Mouse (Mus musculus) stomach, embryonic 16.5 days (tissue): ENCODE data around the gene Gm9844. TPM values are rescaled to one million over a fixed set of nuclear protein-coding genes. Genes with fewer than 3 reads are reported as not detected.
"Not testable (repeated sequence)": the region's sequence is repeated elsewhere in the genome, so short reads cannot be mapped to it uniquely, and the experiment has no call there.

Experiments
- ATAC-seq: fragments of 200-750 bp; cut with Nextera tagmentation; 2 replicates; pipeline ENCODE4 v1.8.0; 2017; ENCODE audit warnings: moderate number of reproducible peaks, moderate TSS enrichment; ENCODE audit not compliant: insufficient read depth, low FRiP score
- H3K27ac ChIP-seq: fragments of 300-500 bp; sonication (generic); 2 replicates; pipeline ENCODE4 v1.5.1; 2014; ENCODE audit warnings: low read length
- H3K27me3 ChIP-seq: fragments of 300-500 bp; sonication (generic); 2 replicates; pipeline ENCODE4 v1.6.1; 2014; ENCODE audit warnings: low read length, control low read depth, mixed read lengths; ENCODE audit not compliant: control insufficient read depth, insufficient read depth
- H3K36me3 ChIP-seq: fragments of 300-500 bp; sonication (generic); 2 replicates; pipeline ENCODE4 v1.6.1; 2014; ENCODE audit warnings: low read length; ENCODE audit not compliant: control insufficient read depth, insufficient read depth
- H3K4me1 ChIP-seq: fragments of 300-500 bp; sonication (generic); 2 replicates; pipeline ENCODE4 v1.6.1; 2014; ENCODE audit warnings: low read length, control low read depth, mixed read lengths; ENCODE audit not compliant: control insufficient read depth, insufficient read depth
- H3K4me2 ChIP-seq: fragments of 300-500 bp; sonication (generic); 2 replicates; pipeline ENCODE4 v1.6.1; 2014; ENCODE audit warnings: low read depth, low read length, mixed read lengths
- H3K4me3 ChIP-seq: fragments of 300-500 bp; sonication (generic); replicated peaks from 2 replicates; pipeline ENCODE4 v1.5.1; 2014; ENCODE audit warnings: mild to moderate bottlenecking, low read length
- H3K9ac ChIP-seq: fragments of 300-500 bp; sonication (generic); 2 replicates; pipeline ENCODE4 v1.6.1; 2014; ENCODE audit warnings: low read length
- H3K9me3 ChIP-seq: fragments of 300-500 bp; sonication (generic); replicated peaks from 2 replicates; pipeline ENCODE4 v1.6.1; 2016; ENCODE audit warnings: low read length, control low read depth; ENCODE audit not compliant: control insufficient read depth
- WGBS: fragments of 180-500 bp; shearing (Covaris S2); extraction: QIAGEN DNeasy Blood & Tissue Kit; methylation state at CpG from one replicate; pipeline ENCODE4 v1.1.7; 2014; 5-methylcytosine and 5-hydroxymethylcytosine counted together
- polyA plus RNA-seq: library from polyadenylated mRNA; unstranded; fragments of >200 nt; fragmentation: Nextera tagmentation; extraction: Ambion mirVana; gene quantifications from 2 replicates; pipeline ENCODE4 v1.2.1, GENCODE M21; 2015

The Gm9844 gene
- polyA plus RNA-seq, 1 experiment from 2014 or later = 11.4 TPM

DNA sequence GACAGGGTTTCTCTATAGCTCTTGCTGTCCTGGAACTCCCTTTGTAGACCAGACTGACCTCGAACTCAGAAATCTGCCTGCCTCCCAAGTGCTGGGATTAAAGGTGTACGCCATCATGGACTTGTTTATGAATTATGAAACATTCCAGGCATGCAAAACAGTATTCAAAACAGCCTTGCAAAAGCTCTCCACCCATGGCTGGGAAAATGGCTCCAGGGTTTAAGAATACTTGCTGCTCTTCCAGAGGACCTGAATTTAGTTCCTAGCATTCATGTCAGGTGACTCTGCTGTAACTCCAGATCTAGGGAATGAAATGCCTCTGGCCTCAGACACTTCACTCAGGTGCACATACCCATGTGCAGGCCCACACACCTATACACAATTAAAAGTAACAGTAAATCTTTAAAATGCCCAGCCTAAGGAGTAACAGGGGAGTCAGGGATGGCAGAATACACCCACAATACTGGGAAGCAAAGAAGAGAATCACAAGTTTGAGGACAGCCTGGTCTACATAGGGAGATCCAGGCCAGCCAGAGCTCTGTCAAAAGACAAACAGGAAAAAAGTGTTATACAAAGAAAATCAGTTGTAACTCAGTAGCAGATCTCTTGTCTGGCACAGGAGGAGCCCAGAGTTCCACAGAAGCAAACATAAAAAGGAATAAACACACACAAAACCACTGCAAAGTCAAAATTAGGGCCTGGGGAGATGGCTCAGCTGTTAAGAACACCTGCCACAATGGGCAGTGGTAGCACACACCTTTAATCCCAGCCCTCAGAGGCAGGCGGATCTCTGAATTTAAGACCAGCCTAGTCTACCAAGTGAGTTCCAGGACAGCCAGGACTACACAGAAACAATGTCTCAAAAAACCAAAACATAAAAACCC, 29.5 kb downstream of the Gm9844 start:
- 63% methylated on average over 3 of the region's 3 CpGs for WGBS
- no peak overlapping the region for H3K4me3 ChIP-seq
- H3K9me3 ChIP-seq = no peaks in the 10 kb centered on the region
- no peaks in the 10 kb centered on the region for H3K27me3 ChIP-seq
- peaks cover 17% of the 10 kb centered on the region for H3K36me3 ChIP-seq
- ATAC-seq = no peak
- no peak overlapping the region for H3K9ac ChIP-seq
- H3K4me2 ChIP-seq = no peak overlapping the region
- no peak overlapping the region for H3K27ac ChIP-seq
- peaks cover 12% of the 10 kb centered on the region for H3K4me1 ChIP-seq

DNA sequence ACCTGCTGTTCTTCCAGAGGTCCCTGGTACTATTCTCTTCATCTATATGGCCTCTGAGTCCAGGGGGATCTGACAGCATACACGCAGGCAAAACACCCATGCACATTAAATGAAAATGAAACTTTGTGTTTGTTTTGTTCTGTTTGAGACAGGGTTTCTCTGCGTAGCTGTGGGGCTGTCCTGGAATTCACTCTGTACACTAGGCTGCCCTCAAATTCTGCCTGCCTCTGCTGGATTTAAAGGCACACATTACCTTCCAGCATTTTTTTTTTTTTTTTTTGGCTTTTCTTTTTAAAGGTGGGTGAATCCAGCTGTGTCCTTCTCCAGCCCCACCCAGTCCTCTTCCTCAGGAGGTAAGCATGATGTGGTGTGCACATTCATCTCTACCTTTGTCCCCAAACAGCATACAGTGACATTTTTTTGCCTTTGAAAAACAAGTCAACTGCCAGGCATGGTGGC, 30.1 kb downstream of the Gm9844 start:
- no peak overlapping the region for H3K27ac ChIP-seq
- ATAC-seq = no peak
- no peaks in the 10 kb centered on the region for H3K9me3 ChIP-seq
- H3K9ac ChIP-seq = no peak overlapping the region
- no peaks in the 10 kb centered on the region for H3K27me3 ChIP-seq
- peaks cover 6% of the 10 kb centered on the region for H3K4me1 ChIP-seq
- H3K4me2 ChIP-seq = no peak overlapping the region
- H3K4me3 ChIP-seq = no peak overlapping the region
- 52% methylated on average over 2 of the region's 2 CpGs for WGBS
- H3K36me3 ChIP-seq = peaks cover 13% of the 10 kb centered on the region

DNA sequence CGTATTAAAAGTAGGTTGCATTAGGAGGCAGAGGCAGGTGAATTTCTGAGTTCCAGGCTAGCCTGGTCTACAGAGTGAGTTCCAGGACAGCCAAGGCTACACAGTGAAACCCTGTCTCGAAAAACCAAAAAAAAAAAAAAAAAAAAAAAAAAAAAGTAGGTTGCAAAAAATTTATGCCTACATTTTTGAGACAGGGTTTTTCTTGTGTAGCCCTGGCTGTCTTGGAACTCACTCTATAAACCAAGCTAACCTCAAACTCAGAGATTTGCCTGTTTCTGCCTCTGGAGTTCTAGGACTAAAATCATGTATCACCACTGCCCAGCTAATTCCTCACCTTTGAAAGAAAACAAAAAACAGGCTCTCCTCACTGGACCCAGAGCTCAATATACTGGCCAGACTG, 33.7 kb downstream of the Gm9844 start:
- H3K9me3 ChIP-seq, H3K4me3 ChIP-seq, H3K36me3 ChIP-seq, H3K9ac ChIP-seq, H3K4me2 ChIP-seq, H3K4me1 ChIP-seq, H3K27me3 ChIP-seq, H3K27ac ChIP-seq, ATAC-seq: not testable (repeated sequence)
- 78% methylated on average over 2 of the region's 2 CpGs for WGBS

DNA sequence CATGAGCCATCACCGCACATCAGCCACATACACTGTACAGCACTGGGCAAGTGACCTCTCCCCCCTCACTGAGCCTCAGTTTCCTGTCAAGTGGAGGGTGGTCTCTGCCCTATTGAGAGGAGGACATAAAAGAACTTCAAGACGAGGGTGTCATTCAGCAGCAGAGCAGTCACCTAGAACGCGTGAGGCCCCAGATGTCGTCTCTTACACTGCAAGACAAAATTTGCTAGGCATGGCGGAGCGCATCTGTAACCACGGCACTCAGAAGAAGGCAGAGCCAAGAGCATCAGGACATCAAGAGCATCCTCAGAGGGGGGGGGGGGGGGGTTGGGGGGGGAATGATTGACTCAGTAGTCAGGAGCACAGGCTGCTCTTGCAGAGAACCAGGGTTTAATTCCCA, 34.3 kb downstream of the Gm9844 start:
- no peak for ATAC-seq
- H3K4me3 ChIP-seq = no peak overlapping the region
- H3K9me3 ChIP-seq = no peaks in the 10 kb centered on the region
- 81% methylated on average over 8 of the region's 8 CpGs for WGBS
- H3K9ac ChIP-seq = no peak overlapping the region
- no peak overlapping the region for H3K4me2 ChIP-seq
- H3K27me3 ChIP-seq = no peaks in the 10 kb centered on the region
- no peak overlapping the region for H3K27ac ChIP-seq
- no peaks in the 10 kb centered on the region for H3K4me1 ChIP-seq
- H3K36me3 ChIP-seq = no peaks in the 10 kb centered on the region

DNA sequence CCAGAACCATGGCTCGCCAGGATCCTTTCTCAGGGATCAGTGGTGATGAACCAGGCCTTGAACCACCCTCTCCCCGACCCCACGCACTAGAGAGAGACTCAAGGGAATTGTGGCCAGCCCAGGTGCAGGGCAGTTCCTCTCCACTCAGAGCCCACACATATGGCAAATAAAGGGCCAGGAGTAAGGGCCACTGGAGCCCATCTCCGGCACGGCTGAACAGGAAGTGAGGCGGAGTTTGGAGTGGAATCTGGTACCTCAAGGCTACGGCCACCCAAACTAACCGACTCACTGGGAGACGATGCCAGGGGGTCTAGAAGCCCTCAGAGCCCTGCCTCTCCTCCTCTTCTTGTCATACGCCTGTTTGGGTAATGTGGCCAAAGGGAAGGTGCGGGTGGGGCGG, 35.2 kb downstream of the Gm9844 start, which contains the start of gene Cd79a:
Gene Cd79a (plus strand): TSS at position 158 of the 400 bp plus-strand sequence.
- WGBS = 69% methylated on average over 12 of the region's 12 CpGs
- no peak within 1 kb of the TSS for H3K4me2 ChIP-seq
- H3K27ac ChIP-seq = no peak within 1 kb of the TSS

DNA sequence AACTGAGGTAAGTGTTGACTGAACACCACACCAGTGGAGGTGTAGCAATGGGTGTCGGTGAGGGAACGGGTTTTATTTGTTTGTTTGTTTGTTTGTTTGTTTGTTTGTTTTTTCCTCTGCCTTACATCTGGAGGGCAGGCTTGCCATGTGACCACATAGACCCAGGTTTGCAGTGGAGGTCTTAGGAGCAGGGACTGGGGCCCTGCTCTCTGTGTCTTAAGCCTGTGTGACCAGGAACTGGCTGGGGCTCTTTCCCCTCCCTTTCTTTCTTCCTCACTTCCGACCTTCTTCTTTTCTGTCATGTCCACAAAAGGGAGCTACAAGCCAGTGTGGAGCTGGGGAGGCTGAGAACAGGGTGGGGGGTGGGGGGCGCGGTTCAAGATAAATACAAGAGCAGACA, 35.9 kb downstream of the Gm9844 start:
- no peak overlapping the region for H3K4me2 ChIP-seq
- H3K4me3 ChIP-seq = no peak overlapping the region
- H3K4me1 ChIP-seq = peaks cover 8% of the 10 kb centered on the region
- WGBS = 58% methylated on average over 5 of the region's 5 CpGs
- ATAC-seq = no peak
- H3K27ac ChIP-seq = no peak overlapping the region
- H3K9ac ChIP-seq = no peak overlapping the region
- no peaks in the 10 kb centered on the region for H3K36me3 ChIP-seq
- no peaks in the 10 kb centered on the region for H3K9me3 ChIP-seq
- no peaks in the 10 kb centered on the region for H3K27me3 ChIP-seq

More for the DNA sequence above, 35.2 kb downstream of the Gm9844 start, which contains the start of gene Cd79a:
- H3K36me3 ChIP-seq = no peaks in the 10 kb centered on the region
- no peaks in the 10 kb centered on the region for H3K27me3 ChIP-seq
- no peaks in the 10 kb centered on the region for H3K9me3 ChIP-seq
- H3K9ac ChIP-seq = no peak within 1 kb of the TSS
- ATAC-seq = no peak
- H3K4me1 ChIP-seq = peaks cover 4% of the 10 kb centered on the region; the same call in 1 of the 2 replicates
- H3K4me3 ChIP-seq = no peak within 1 kb of the TSS

DNA sequence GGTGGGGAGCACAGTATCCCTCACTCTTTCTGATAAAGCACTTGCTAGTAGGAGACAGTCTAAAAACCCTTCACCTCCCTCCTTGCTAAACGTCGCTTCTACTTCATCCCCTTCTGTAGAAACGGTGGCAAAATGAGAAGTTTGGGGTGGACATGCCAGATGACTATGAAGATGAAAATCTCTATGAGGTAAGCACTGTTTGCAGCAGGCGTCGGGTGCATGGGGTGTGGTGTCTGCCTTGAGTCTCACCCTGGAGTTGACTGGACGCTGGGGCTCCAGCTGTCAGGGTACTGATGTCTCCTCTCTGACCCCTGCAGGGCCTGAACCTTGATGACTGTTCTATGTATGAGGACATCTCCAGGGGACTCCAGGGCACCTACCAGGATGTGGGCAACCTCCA, 39.1 kb downstream of the Gm9844 start:
- WGBS = 58% methylated on average over 6 of the region's 6 CpGs
- ATAC-seq = no peak
- Histone ChIP-seq H3K9me3 (no peaks in the 10 kb centered on the region), H3K27ac (no peak overlapping the region), H3K27me3 (no peaks in the 10 kb centered on the region), H3K9ac (no peak overlapping the region), H3K36me3 (no peaks in the 10 kb centered on the region), H3K4me2 (no peak overlapping the region), H3K4me3 (no peak overlapping the region), H3K4me1 (peaks cover 25% of the 10 kb centered on the region)

DNA sequence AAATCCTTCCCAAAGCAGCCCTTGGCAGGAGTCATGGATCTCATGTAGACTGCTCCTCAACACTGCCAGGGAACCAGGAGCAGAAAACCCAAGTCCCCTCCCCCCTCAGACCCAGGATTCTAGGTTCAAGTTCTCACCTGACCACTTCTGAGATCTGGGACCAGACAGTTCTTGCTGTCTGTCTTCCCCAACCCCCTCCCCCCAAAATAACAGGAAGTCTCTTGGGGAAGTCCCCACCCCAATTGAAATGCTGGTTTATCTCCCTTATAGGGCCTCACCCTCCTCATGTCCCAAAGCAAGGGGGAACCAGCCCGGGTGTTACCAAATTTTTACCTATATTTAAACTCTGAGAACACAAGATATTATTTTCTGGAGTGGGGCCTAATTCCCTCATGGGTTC, 39.8 kb downstream of the Gm9844 start:
- peak overlapping the region; percentile 93; the same call in 1 of the 2 replicates for H3K27ac ChIP-seq
- no peaks in the 10 kb centered on the region for H3K9me3 ChIP-seq
- H3K36me3 ChIP-seq = no peaks in the 10 kb centered on the region
- H3K4me2 ChIP-seq = peak overlapping the region; percentile 91; the same call in 1 of the 2 replicates
- peak overlapping the region; percentile 90; the same call in 1 of the 2 replicates for H3K9ac ChIP-seq
- no peak for ATAC-seq
- no peak overlapping the region for H3K4me3 ChIP-seq
- peaks cover 31% of the 10 kb centered on the region for H3K4me1 ChIP-seq
- WGBS = 47% methylated on average over 1 of the region's 1 CpGs
- no peaks in the 10 kb centered on the region for H3K27me3 ChIP-seq

DNA sequence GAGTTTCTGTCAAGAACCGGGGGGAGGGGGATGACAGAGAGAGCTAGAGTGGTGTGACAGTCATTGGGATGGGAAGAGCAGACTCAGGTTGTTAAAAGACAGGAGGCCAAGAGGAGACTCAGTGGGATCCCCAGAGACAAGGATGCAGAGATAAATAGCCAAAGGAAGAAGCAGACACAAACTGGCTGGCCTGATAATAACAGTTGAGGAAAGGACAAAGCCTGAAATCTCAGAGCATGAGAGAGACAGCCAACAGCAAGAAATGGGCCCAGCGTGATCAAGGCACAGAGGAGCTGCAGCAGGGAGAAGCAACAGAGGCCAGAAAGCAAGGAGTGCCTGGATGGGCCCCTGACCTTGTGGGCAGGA, 40.2 kb downstream of the Gm9844 start:
- peak overlapping the region; percentile 93 for H3K27ac ChIP-seq
- H3K9me3 ChIP-seq = no peaks in the 10 kb centered on the region
- H3K4me2 ChIP-seq = peak overlapping the region; percentile 91
- WGBS = 44% methylated on average over 2 of the region's 2 CpGs
- H3K27me3 ChIP-seq = no peaks in the 10 kb centered on the region
- H3K4me3 ChIP-seq = peak overlapping the region; percentile 76
- H3K9ac ChIP-seq = peak overlapping the region; percentile 90
- no peak for ATAC-seq
- peaks cover 35% of the 10 kb centered on the region for H3K4me1 ChIP-seq
- no peaks in the 10 kb centered on the region for H3K36me3 ChIP-seq
